Mouse (Mus musculus): ENCODE measurements at regions not wholly inside any gene's neighbourhood (a gene's known extent, or its start where the extent isn't known, plus 50 kb on each side); places are given as distances from the start of the nearest gene placed in this dataset.

DNA sequence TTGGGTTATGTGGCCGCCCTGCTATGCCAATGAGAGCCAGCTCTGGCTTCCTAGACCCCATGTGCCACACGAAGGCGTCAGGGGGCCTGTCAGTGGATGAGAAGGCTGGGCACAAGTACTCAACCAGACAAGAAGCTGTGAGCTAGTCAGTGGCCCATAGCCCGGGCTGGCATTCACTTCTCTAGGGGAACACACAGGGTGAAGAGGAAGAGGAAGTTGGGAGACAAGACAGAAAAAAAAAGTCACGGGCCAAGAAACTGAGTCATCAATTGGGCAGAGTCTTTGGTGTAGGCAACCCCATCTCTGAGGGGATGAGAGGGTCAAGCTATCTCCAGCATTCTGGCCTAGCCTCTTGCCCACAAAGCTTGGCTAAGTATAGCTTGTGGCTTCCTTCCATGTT, 93.8 kb upstream of the Rybp start:
- peak in 1 of 2 experiments; percentile 38 for DNase-seq

DNA sequence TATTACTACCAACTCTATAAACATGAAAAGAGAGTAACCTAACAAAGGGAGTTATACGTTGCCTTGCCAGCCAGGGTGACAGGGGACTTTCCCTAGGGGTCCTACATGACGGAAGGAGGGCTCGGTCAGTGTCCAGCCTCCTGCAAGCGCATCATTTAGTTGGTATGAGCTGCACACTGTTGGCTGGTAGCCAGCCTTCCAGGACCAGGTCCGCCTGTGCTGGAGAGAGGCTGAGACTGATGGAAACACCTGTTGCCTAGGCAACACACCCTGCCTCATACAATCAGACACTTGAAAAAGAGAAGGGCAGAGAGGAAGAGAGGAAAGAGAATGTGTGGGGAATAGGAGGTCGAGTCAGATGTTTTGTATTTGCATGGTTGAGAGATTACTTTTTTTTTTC, 93.3 kb upstream of the Rybp start:
- peak; percentile 45 to 51 for DNase-seq

DNA sequence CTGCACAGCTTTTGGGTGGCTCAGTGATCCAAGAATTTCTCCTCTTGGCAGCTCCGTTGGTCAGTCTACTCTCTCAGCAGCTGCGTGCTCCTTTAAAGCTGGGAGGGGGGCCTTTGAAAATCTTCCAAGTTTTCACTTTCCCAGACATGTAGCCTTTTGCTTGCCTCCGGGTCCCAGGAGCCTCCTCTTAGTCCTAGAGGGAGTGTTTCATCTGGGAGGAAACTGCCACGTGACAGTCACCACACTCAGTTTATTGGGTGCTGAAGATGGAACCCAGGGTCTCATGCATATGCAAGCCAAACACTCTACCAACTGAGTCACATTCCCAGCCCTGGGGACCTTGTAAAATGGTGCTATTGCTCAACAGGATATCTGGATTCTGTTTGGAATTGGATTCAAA, 92.5 kb upstream of the Rybp start:
- peak; percentile 18 to 28 for DNase-seq

- peak; percentile 27 to 54 for DNase-seq
These were observed 91.2 kb upstream of the Rybp start for GRCm38 (mm10) chr6:100378533-100378874.

DNA sequence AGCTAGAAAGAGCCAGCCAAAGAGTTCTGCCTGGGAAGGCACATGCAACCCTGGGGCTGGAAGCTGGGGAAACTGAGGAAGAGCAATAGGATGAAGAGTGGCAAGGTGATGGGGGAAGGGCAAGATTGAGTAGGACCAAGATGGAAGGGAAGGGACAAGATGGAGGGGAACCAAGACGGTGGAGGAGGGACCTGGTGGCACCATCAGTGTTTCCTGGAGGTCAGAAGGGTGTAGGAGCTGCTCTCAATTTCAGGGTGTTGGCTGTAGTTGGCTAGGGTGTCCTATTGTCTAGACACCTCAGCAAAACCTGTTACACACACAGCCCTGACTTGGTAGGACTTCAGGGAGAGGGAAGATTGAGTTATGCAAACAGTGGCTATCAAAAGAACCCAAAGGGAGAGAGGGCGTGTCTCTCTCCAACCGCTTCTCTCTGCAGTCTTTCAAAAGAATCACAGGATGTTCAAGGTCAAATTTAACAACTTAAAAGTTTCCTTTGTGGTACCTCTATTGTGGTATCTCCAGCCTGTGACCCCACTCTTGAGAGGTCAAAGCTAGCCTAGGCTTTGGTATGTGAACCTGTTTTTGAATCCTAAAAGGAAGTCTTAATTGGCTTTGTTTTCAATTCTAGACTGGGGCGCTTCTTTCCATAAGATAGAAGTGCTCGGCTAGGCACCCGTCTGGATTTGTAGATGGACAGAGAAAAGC, 90.7 kb upstream of the Rybp start:
- DNase-seq, result no peak

DNA sequence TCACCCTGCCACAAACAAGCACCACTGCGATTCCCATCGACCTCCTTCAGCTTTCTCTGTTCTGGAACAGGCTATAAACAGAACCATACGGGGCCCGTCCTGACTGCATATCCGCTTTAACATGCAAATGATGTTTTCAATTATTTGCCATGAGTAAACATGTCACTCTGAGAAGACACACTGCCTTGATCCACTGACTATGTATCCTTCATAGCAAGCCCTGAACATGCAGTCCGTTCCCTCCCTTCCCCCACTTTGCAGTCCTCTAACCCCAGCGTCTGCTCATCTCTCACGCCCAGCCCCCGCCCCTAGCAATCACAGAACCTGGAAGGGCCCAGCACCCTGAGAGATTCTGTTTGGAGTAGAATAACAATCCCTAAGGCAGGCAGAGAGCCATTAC, 89.4 kb upstream of the Rybp start:
- DNase-seq, result peak; percentile 21 to 22

- no peak for DNase-seq
These were observed 83.5 kb upstream of the Rybp start for GRCm38 (mm10) chr6:100370828-100371227.

- DNase-seq, result no peak
These were observed 83.1 kb upstream of the Rybp start for GRCm38 (mm10) chr6:100370358-100370757.

DNA sequence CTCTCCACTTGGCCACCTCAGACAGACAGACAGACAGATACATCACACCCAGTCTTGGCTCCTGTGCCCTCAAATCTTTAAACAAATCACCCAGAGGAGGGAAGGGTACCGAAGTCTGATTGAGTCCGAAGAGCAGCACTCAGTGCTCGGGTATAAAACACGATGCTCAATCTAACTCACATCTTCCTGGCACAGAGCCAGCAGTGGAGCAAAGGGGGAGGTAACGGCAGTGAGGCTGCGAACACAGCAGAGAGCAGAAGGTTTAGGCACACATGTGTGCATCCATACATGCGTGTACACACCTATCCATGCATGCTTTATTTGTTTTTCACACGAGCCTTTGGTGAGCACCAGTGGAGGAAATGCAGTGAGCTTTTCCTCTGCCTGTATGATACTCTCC, 78.9 kb upstream of the Rybp start:
- peak; percentile 33 to 35 for DNase-seq

DNA sequence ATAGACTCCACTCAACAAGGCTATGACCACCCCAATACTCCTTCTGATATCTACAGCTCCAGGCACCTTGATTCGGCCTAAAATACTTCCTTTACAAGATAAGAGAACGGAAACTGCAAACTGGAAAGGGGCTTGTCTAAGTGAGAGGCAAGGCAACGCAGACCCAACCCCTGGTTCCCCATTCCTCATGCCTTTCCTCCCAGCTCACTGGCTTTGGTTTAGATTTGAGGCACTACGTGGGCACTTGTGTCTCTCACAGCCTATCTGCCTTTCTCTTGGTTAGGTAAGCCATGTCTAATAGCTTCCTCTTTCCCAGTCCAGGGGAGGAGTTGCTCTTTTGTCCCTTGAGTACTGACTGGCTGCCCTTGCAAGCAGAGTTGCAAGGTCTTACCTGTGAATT, 78.5 kb upstream of the Rybp start:
- no peak for DNase-seq

DNA sequence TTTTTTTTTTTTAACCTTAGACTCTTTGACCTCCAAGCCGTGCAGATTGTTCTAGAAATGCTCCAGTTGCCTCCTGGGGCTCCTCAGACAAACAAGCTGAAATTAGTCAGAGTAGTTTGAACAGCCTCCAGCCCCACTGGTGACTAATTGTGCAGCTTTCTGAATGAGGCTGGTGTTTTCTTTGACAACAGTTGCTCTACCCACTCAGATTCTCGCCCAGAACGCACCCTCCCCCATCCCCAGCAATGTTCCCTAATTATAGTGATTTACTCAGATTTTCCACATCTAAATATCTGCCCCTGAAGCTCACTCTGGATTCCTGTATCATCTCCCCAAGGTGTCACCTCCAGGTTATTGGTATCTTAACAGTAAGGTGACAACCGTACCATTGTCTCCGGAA, 76.4 kb upstream of the Rybp start:
- DNase-seq, result no peak

DNA sequence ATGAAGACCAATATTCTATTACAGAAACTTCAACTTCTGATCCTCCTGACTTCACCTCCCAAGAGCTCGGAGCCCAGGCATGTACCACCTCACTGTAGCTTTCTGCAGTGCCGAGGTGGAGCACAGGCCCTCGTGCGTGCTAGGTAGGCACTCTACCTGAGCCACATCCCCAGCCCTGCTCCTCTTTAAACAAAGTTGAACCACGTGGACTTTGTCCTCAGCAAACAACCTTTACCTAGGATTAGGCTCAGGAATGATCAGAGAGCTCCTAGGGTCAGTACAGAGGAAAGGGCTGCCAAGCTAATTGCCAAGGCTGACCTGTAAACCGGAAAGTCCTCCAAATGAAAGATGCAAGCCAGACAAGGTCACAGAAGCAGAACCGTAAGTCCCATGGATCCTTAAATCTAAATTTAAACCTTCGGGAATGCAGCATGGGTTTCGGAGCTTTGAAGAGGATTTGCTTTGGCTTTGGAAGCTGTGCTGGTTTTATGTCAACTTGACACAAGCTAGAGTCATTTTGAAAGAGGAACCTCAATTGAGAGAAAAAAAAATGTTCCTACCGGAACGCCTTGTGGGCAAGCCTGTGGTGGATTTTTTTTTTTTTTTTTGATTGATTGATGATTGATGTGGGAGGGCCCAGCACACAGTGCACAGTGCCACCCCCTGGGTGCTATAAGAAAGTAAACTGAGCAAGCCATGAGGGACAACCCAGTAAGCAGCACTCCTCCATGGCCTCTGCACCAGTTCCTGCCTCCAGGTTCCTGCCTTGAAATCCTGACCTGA, 69.5 kb upstream of the Rybp start:
- DNase-seq, result no peak

DNA sequence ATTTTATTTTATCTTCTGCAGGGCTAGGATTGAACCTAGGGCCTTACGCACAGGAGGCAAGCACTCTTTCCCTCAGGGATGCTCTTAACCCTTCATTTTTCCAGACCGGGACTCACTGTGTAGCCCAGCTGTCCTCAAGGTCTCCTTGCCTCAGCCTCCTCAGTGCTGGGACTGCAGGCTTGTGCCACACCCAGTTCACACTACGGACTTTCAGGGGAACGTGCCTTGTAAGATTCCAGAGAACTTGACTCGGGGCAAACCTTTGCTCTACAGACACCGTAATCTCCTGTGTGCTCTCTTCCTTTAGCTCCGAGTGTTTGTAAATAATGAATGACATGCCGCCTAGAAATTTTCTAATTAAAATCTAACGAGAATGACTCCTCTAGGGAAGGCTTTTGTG, 68.6 kb upstream of the Rybp start:
- DNase-seq, result no peak

- peak; percentile 59 to 66 for DNase-seq
These were observed 60.2 kb upstream of the Rybp start for GRCm38 (mm10) chr6:100347481-100347880.

GRCm38 (mm10) chr6:100345073-100345472, 57.8 kb upstream of the Rybp start:
- no peak for DNase-seq

- peak; percentile 44 to 55 for DNase-seq
These were observed 54.3 kb upstream of the Rybp start for GRCm38 (mm10) chr6:100341305-100342290.

- no peak for DNase-seq
These were observed 51.0 kb upstream of the Rybp start for GRCm38 (mm10) chr6:100338291-100338690.

Measured in cerebellum, postnatal 10 days (tissue).